Mouse (Mus musculus) testis, postnatal 10 days (tissue): ENCODE data around the gene Ptpn9.

Experiments used
- DNase-seq: peaks from one replicate; pipeline ENCODE4 v3.0.0; 2021; ENCODE audit warnings: low spot score

The Ptpn9 gene

GRCm38 (mm10) chr9:57014766-57015165, 20.0 kb downstream of the Ptpn9 start:
- no peak for DNase-seq

- DNase-seq = no peak
Measured at GRCm38 (mm10) chr9:57017631-57018030, 22.9 kb downstream of the Ptpn9 start.

- no peak for DNase-seq
Measured at GRCm38 (mm10) chr9:57031756-57032155, 37.0 kb downstream of the Ptpn9 start.

- DNase-seq = peak; percentile 50
Measured at GRCm38 (mm10) chr9:57056237-57056636, 61.5 kb downstream of the Ptpn9 start.

- no peak for DNase-seq
Measured at GRCm38 (mm10) chr9:57064164-57064563, 69.4 kb downstream of the Ptpn9 start.

GRCm38 (mm10) chr9:57068266-57068665, 73.5 kb downstream of the Ptpn9 start:
- no peak for DNase-seq

- no peak for DNase-seq
Measured at GRCm38 (mm10) chr9:57070262-57070661, 75.5 kb downstream of the Ptpn9 start.

GRCm38 (mm10) chr9:57070800-57071545, 76.2 kb downstream of the Ptpn9 start:
- no peak for DNase-seq

- peak; percentile 74 for DNase-seq
Measured at GRCm38 (mm10) chr9:57071801-57072351, 77.2 kb downstream of the Ptpn9 start, which contains the start of gene Sin3a. Sin3a (plus strand) TSS chr9:57072040.

- no peak for DNase-seq
Measured at GRCm38 (mm10) chr9:57072526-57072988, 77.8 kb downstream of the Ptpn9 start.

- peak; percentile 94 for DNase-seq
Measured at GRCm38 (mm10) chr9:57072989-57073789, 78.5 kb downstream of the Ptpn9 start.

- DNase-seq = no peak
Measured at GRCm38 (mm10) chr9:57073790-57074094, 79.0 kb downstream of the Ptpn9 start.

- DNase-seq = peak; percentile 60
Measured at GRCm38 (mm10) chr9:57074171-57074821, 79.6 kb downstream of the Ptpn9 start.

GRCm38 (mm10) chr9:57074822-57075603, 80.3 kb downstream of the Ptpn9 start:
- DNase-seq = peak; percentile 72

GRCm38 (mm10) chr9:57075681-57076381, 81.1 kb downstream of the Ptpn9 start:
- DNase-seq = peak; percentile 98

- peak; percentile 95 for DNase-seq
Measured at GRCm38 (mm10) chr9:57076701-57077660, 82.3 kb downstream of the Ptpn9 start.

- DNase-seq = no peak
Measured at GRCm38 (mm10) chr9:57082236-57082635, 87.5 kb downstream of the Ptpn9 start.
